Mouse (Mus musculus) urinary bladder, postnatal 36 days (tissue): Measurements from ENCODE around the gene Zfp667.
"Not testable (repeated sequence)": the region's sequence is repeated elsewhere in the genome, so short reads cannot be mapped to it uniquely, and the experiment has no call there.

ENCODE experiments used
- DNase-seq, 2 experiments: peaks; one replicate each; pipeline ENCODE4 v3.0.0; 2022; ENCODE audit warnings: low spot score in 2 of 2, mixed read lengths in 1 of 2

The Zfp667 gene

GRCm38 (mm10) chr7:6285842-6286705 lies at the start of gene Zfp667:
Gene Zfp667 (plus strand): TSS chr7:6286579.
- DNase-seq = peak; percentile 94 to 98

- DNase-seq = no peak
These were observed 46.6 kb upstream of the Zfp667 start for GRCm38 (mm10) chr7:6239787-6240186.

- peak in 1 of 2 experiments; percentile 24 for DNase-seq
These were observed 45.4 kb upstream of the Zfp667 start for GRCm38 (mm10) chr7:6240841-6241425.

GRCm38 (mm10) chr7:6244361-6245292 lies 41.8 kb upstream of the Zfp667 start:
- DNase-seq = no peak

GRCm38 (mm10) chr7:6252410-6252809 lies 34.0 kb upstream of the Zfp667 start, which contains the start of gene Epp13:
Gene Epp13 (plus strand): TSS chr7:6252710.
- no peak for DNase-seq

- DNase-seq = no peak
These were observed 31.9 kb upstream of the Zfp667 start for GRCm38 (mm10) chr7:6254451-6254850.

GRCm38 (mm10) chr7:6257386-6257785 lies 29.0 kb upstream of the Zfp667 start:
- no peak for DNase-seq

- no peak for DNase-seq
These were observed 27.9 kb upstream of the Zfp667 start for GRCm38 (mm10) chr7:6258232-6259220.

- DNase-seq = not testable (repeated sequence)
These were observed 26.4 kb upstream of the Zfp667 start for GRCm38 (mm10) chr7:6260004-6260403.

GRCm38 (mm10) chr7:6262120-6262519 lies 24.3 kb upstream of the Zfp667 start:
- no peak for DNase-seq

- no peak for DNase-seq
These were observed 23.4 kb upstream of the Zfp667 start for GRCm38 (mm10) chr7:6262984-6263383.

GRCm38 (mm10) chr7:6265695-6266094 lies 20.7 kb upstream of the Zfp667 start:
- no peak for DNase-seq

GRCm38 (mm10) chr7:6277906-6278305 lies 8.5 kb upstream of the Zfp667 start:
- DNase-seq = no peak

- DNase-seq = peak; percentile 57 to 60
These were observed 3.6 kb upstream of the Zfp667 start for GRCm38 (mm10) chr7:6282749-6283148.

GRCm38 (mm10) chr7:6283451-6284075 lies 2.8 kb upstream of the Zfp667 start:
- DNase-seq = peak; percentile 69 to 76

- no peak for DNase-seq
These were observed 1.9 kb upstream of the Zfp667 start for GRCm38 (mm10) chr7:6284442-6285012.

GRCm38 (mm10) chr7:6285366-6285765 lies 1.0 kb upstream of the Zfp667 start:
- DNase-seq = no peak

- DNase-seq = no peak
These were observed 647 bp downstream of the Zfp667 start for GRCm38 (mm10) chr7:6286921-6287531.

- DNase-seq = not testable (repeated sequence)
These were observed 4.7 kb downstream of the Zfp667 start for GRCm38 (mm10) chr7:6291121-6291520.
